Mouse (Mus musculus) right cerebral cortex, postnatal 10 days (tissue): ENCODE data around the gene Mlc1.
A peak's percentile ranks its signal among the peaks of the same experiment; 100 is the strongest.

Experiments used
- DNase-seq, 2 experiments: peaks; one replicate each; pipeline ENCODE4 v3.0.0; 2021; ENCODE audit warnings: low spot score in 2 of 2

Mlc1 gene

DNA sequence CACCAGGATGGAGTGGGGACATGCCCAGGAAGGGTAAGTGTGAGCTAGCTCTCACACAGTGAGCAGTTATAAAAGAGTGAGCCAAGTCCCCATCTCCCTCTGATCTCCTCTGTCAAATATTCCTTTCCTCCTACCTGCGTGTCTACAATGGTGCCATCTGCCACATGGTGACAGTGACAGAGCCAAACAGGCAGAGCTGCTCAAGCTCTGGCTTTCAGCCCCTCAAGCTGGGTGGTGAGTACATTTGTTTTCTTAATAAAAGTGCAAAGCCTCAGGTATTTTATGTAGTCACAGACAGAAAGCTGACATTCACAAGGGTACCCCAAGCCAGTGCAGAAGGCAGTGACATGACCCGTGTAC, 41.5 kb downstream of the Mlc1 start:
- DNase-seq, result peak in 1 of 2 experiments; percentile 18

DNA sequence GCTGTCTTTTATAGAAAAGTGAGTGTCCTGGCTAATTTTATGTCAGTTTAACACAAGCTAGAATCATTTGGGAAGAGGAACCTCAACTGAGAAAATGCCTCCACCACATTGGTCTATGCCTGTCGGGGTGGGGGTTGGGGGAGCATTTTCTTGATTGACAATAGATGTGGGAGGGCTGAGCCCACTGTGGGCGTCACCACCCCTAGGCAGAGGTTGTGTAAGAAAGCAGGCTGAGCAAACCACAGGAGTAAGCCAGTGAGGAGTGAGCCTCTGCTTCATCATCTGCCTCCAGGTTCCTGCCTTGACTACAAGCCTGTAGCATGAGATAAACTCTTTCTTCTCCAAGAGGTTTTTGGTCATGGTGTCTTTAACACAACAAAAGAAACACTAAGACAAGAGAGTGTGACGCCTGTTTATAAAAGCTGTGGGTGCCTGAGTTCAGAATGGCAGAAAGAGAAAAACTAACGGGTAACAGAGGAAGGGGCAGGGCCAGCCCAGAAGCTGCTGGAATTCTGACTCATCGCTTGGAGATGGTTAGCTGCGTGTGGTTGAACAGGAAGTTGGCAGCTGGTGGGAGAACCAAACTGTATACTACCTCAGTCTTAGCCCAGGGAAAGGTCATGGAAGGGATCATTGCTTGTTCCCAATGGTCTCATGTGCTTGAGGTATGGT, 42.1 kb downstream of the Mlc1 start:
- DNase-seq, result peak in 1 of 2 experiments; percentile 20

- DNase-seq, result peak in 1 of 2 experiments; percentile 53
These were observed 44.7 kb downstream of the Mlc1 start for GRCm38 (mm10) chr15:88934141-88934540.

- DNase-seq, result no peak
These were observed 46.1 kb downstream of the Mlc1 start for GRCm38 (mm10) chr15:88932667-88933066.

GRCm38 (mm10) chr15:88921992-88922310, 56.9 kb downstream of the Mlc1 start:
- DNase-seq, result no peak

GRCm38 (mm10) chr15:88921131-88921991, 57.4 kb downstream of the Mlc1 start:
- peak; percentile 85 to 86 for DNase-seq

- DNase-seq, result no peak
These were observed 58.7 kb downstream of the Mlc1 start for GRCm38 (mm10) chr15:88920065-88920464.

- DNase-seq, result no peak
These were observed 59.5 kb downstream of the Mlc1 start for GRCm38 (mm10) chr15:88919328-88919727.

DNA sequence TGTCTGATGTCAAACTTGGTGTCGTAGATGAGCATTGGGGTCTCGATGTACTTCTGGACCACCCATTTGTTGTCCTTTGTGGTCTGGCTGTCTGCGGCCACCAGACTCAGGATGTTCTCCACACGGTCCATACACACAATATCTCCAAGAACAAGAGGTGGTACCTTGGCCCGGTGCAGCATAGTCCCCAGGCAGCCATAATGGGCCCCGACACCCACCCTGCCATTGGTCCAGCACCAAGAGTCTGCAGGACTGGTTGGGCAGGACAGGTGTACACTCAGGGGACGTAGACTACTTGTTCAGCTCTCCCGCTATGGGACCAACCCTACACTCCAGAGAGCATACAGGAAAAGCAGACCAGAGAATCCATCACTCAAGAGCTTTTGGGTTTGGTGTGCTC, 61.7 kb downstream of the Mlc1 start:
- DNase-seq, result no peak

GRCm38 (mm10) chr15:88916366-88916765, 62.4 kb downstream of the Mlc1 start:
- no peak for DNase-seq

GRCm38 (mm10) chr15:88915046-88915445, 63.8 kb downstream of the Mlc1 start:
- DNase-seq, result no peak

- DNase-seq, result no peak
These were observed 72.5 kb downstream of the Mlc1 start for GRCm38 (mm10) chr15:88906347-88906746.
